Mouse (Mus musculus) hindbrain, embryonic 14.5 days (tissue): Measurements from ENCODE around the gene Polr2e. TPM values are rescaled to one million over a fixed set of nuclear protein-coding genes. Genes with fewer than 3 reads are reported as not detected.
"Not testable (repeated sequence)": the region's sequence is repeated elsewhere in the genome, so short reads cannot be mapped to it uniquely, and the experiment has no call there.

Experiments
- ATAC-seq: fragments of 200-750 bp; cut with Nextera tagmentation; 2 replicates; pipeline ENCODE4 v1.8.0; 2017; ENCODE audit warnings: moderate number of reproducible peaks, mild to moderate bottlenecking, moderate TSS enrichment, moderate library complexity; ENCODE audit not compliant: low FRiP score
- DNase-seq: peaks from one replicate; pipeline ENCODE4 v3.0.0-alpha.2; 2015; ENCODE audit warnings: low spot score
- H3K27ac ChIP-seq: fragments of 300-500 bp; sonication (generic); 2 replicates; pipeline ENCODE4 v1.5.1; 2014; ENCODE audit warnings: mild to moderate bottlenecking, moderate library complexity
- H3K27me3 ChIP-seq: fragments of 300-500 bp; sonication (generic); 2 replicates; pipeline ENCODE4 v1.6.1; 2014; ENCODE audit warnings: mild to moderate bottlenecking, low read length, mixed read lengths; ENCODE audit not compliant: control insufficient read depth, insufficient read depth
- H3K36me3 ChIP-seq: fragments of 300-500 bp; sonication (generic); replicated peaks from 2 replicates; pipeline ENCODE4 v1.6.1; 2014; ENCODE audit not compliant: control insufficient read depth, insufficient read depth
- H3K4me1 ChIP-seq: fragments of 300-500 bp; sonication (generic); replicated peaks from 2 replicates; pipeline ENCODE4 v1.6.1; 2014; ENCODE audit warnings: antibody characterized with exemption, low read length, mixed read lengths; ENCODE audit not compliant: control insufficient read depth, insufficient read depth
- H3K4me2 ChIP-seq: fragments of 300-500 bp; sonication (generic); replicated peaks from 2 replicates; pipeline ENCODE4 v1.6.1; 2014; ENCODE audit warnings: mild to moderate bottlenecking, moderate library complexity
- H3K4me3 ChIP-seq: fragments of 300-500 bp; sonication (generic); replicated peaks from 2 replicates; pipeline ENCODE4 v1.5.1; 2014; ENCODE audit warnings: mild to moderate bottlenecking, low read length
- H3K9ac ChIP-seq: fragments of 300-500 bp; sonication (generic); 2 replicates; pipeline ENCODE4 v1.6.1; 2014
- H3K9me3 ChIP-seq: fragments of 300-500 bp; sonication (generic); 2 replicates; pipeline ENCODE4 v1.6.1; 2016; ENCODE audit warnings: low read length; ENCODE audit not compliant: control insufficient read depth
- WGBS: fragments of 180-500 bp; shearing (Covaris S2); extraction: QIAGEN DNeasy Blood & Tissue Kit; methylation state at CpG from one replicate; pipeline ENCODE4 v1.1.7; 2014; 5-methylcytosine and 5-hydroxymethylcytosine counted together
- polyA plus RNA-seq: library from polyadenylated mRNA; unstranded; fragments of >200 nt; fragmentation: Nextera tagmentation; extraction: Ambion mirVana; gene quantifications from 2 replicates; pipeline ENCODE4 v1.2.1, GENCODE M21; 2014

The Polr2e gene
- polyA plus RNA-seq, 1 experiment from 2014 or later: 150 TPM

DNA sequence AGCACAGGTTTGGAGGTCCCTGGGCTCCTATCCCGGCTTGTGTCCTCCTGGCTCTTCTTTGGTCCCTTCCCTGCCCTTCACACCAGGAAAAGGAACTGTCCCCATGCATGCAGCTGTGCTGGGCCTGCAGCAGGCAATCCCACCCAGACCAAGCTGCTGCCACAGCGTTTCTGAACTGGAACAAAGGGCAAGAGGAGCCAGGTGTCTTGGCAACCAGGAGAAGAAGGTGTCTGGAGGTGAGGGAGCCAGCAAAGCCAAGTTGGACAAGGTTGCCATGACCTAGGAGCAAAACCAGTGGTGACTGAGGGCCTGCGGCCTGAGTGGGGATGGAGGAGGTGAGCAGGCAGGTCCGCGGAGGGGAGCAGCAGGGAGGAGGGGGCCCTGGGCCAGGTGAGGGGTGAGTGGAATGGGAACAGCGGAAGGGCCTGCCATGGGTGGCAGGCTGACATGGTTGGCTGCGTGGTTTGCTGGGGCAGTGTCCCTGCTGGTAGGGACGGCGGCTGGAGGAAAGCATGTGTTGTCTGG lies 7.5 kb upstream of the Polr2e start, which contains the start of gene Gpx4:
Gene Gpx4, plus strand, starts transcription at position 126 of the 525 bp plus-strand sequence.
- Histone ChIP-seq H3K4me1 (no peaks in the 10 kb centered on the region; the same call in 1 of the 2 replicates), H3K4me3 (no peak within 1 kb of the TSS), H3K9ac (no peak within 1 kb of the TSS), H3K36me3 (no peaks in the 10 kb centered on the region), H3K27ac (peak within 1 kb of the TSS; percentile 20; the same call in 1 of the 2 replicates), H3K9me3 (no peaks in the 10 kb centered on the region), H3K27me3 (no peaks in the 10 kb centered on the region), H3K4me2 (no peak within 1 kb of the TSS)
- DNase-seq: no peak
- 36% methylated on average over 9 of the region's 9 CpGs for WGBS
- ATAC-seq: no peak

DNA sequence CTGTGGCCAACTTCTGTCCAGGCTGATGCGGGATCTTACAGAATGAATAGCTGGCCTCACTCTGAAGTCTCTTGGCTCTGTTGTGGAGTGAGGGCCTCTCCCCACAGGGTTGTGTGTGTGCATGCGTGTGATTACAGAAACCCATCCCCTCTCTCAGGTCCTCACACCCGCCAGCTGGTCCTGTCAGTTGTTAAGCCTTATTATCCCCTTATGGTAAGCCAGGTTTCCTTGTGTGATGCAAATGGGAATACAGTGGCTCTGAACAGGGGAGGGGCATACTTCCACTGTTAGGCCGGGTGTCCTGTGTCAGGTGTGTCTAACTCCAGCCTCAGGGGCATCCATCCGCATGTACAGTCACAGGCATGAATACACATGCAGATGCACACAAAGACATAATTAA lies 6.2 kb upstream of the Polr2e start:
- H3K4me3 ChIP-seq: no peak overlapping the region
- DNase-seq (no peak), ATAC-seq (no peak)
- H3K4me1 ChIP-seq: no peaks in the 10 kb centered on the region; the same call in 1 of the 2 replicates
- H3K27me3 ChIP-seq: no peaks in the 10 kb centered on the region
- no peak overlapping the region for H3K4me2 ChIP-seq
- WGBS: 67% methylated on average over 5 of the region's 5 CpGs
- no peak overlapping the region for H3K9ac ChIP-seq
- H3K27ac ChIP-seq: no peak overlapping the region
- H3K36me3 ChIP-seq: no peaks in the 10 kb centered on the region
- no peaks in the 10 kb centered on the region for H3K9me3 ChIP-seq

DNA sequence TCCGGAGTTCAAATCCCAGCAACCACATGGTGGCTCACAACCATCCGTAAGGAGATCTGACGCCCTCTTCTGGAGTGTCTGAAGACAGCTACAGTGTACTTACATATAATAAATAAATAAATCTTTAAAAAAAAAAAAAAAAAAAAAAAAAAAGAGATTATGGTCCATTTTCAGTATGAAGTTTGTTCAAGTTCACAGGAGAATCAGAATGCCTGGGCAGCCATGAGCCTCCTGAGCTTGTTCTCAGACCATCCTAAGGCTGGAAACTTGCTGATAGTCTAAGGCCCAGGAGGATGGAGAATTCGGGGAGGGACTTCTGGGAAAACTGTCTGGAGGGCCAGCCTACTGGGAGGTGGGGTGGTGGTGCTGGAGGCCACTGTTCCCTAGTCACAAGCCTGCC lies 5.8 kb upstream of the Polr2e start:
- not testable (repeated sequence) for DNase-seq, H3K36me3 ChIP-seq, H3K9ac ChIP-seq, H3K4me3 ChIP-seq, H3K4me2 ChIP-seq, H3K27me3 ChIP-seq, H3K4me1 ChIP-seq, H3K27ac ChIP-seq, H3K9me3 ChIP-seq, ATAC-seq
- WGBS: 81% methylated on average over 2 of the region's 4 CpGs

- no peak overlapping the region for H3K4me2 ChIP-seq
- 0 out of 2 replicates have a peak overlapping the region, but pooled peaks have one; percentile 16 for H3K9ac ChIP-seq
- peaks cover 4% of the 10 kb centered on the region; the same call in 1 of the 2 replicates for H3K4me1 ChIP-seq
- H3K27me3 ChIP-seq: no peaks in the 10 kb centered on the region
- DNase-seq: no peak
- no peaks in the 10 kb centered on the region for H3K9me3 ChIP-seq
- no peak for ATAC-seq
- H3K27ac ChIP-seq: 0 out of 2 replicates have a peak overlapping the region, but pooled peaks have one; percentile 20
- H3K36me3 ChIP-seq: no peaks in the 10 kb centered on the region
- WGBS: 10% methylated on average over 4 of the region's 4 CpGs
- H3K4me3 ChIP-seq: no peak overlapping the region
These were observed 4.5 kb upstream of the Polr2e start for GRCm38 (mm10) chr10:80044087-80044486.

DNA sequence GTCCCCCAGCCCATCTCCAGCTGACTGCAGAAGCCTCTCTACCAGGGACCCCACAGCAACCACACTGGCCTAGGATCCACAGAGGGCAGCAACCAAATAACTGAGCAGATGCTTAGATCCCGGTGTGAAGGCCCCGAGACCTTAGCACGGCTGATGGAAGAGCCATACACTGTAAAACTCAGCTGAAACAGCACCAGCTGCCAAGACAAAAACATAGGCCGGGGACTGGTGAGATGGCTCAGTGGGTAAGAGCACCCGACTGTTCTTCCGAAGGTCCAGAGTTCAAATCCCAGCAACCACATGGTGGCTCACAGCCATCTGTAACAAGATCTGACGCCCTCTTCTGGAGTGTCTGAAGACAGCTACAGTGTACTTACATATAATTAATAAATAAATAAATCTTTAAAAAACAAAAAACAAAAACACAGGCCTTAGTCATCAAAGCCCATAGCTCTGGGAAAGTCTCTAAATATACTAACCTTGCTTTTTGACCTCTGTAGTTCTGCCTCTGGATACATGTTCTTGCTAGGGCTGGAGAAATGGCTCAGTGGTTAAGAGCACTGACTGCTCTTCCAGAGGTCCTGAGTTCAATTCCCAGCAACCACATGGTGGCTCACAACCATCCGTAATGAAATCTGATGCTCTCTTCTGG lies 1.9 kb upstream of the Polr2e start:
- not testable (repeated sequence) for H3K9ac ChIP-seq, H3K9me3 ChIP-seq, H3K27ac ChIP-seq, H3K4me2 ChIP-seq, ATAC-seq, H3K27me3 ChIP-seq, DNase-seq, H3K4me3 ChIP-seq
- Histone ChIP-seq H3K4me1 (peaks cover 14% of the 10 kb centered on the region), H3K36me3 (peaks cover 20% of the 10 kb centered on the region)
- WGBS: 87% methylated on average over 8 of the region's 8 CpGs

DNA sequence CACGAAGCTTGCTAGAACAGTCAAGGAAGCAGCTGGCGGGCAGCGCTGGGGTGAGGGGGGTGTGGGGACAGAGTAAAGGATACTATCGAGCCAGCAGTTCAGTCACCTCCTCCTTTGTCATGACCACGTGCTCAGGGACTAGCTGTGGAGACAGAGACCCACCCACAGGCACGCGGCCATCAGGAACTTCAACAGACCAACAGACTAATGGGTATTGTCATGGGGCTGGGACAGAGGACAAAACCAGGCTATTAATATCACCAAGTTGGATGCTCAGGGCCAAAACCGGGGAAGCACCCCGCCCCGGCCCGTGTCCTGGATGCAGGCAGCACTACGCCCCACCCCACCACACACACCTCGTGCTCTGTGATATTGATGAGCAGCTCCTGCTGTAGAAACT lies 2.8 kb downstream of the Polr2e start:
- ATAC-seq: no peak
- Histone ChIP-seq H3K4me3 (no peak overlapping the region), H3K9ac (no peak overlapping the region), H3K9me3 (no peaks in the 10 kb centered on the region), H3K4me2 (no peak overlapping the region), H3K27ac (no peak overlapping the region), H3K27me3 (no peaks in the 10 kb centered on the region), H3K36me3 (peaks cover 41% of the 10 kb centered on the region), H3K4me1 (peaks cover 14% of the 10 kb centered on the region)
- DNase-seq: no peak
- WGBS: 96% methylated on average over 13 of the region's 13 CpGs

- H3K4me2 ChIP-seq: no peak overlapping the region
- H3K4me1 ChIP-seq: peaks cover 14% of the 10 kb centered on the region
- DNase-seq (no peak), ATAC-seq (no peak)
- peaks cover 41% of the 10 kb centered on the region for H3K36me3 ChIP-seq
- no peaks in the 10 kb centered on the region for H3K9me3 ChIP-seq
- H3K9ac ChIP-seq: no peak overlapping the region
- H3K4me3 ChIP-seq: no peak overlapping the region
- 93% methylated on average over 5 of the region's 5 CpGs for WGBS
- no peak overlapping the region for H3K27ac ChIP-seq
- no peaks in the 10 kb centered on the region for H3K27me3 ChIP-seq
These were observed 3.9 kb downstream of the Polr2e start for GRCm38 (mm10) chr10:80035686-80036085.

DNA sequence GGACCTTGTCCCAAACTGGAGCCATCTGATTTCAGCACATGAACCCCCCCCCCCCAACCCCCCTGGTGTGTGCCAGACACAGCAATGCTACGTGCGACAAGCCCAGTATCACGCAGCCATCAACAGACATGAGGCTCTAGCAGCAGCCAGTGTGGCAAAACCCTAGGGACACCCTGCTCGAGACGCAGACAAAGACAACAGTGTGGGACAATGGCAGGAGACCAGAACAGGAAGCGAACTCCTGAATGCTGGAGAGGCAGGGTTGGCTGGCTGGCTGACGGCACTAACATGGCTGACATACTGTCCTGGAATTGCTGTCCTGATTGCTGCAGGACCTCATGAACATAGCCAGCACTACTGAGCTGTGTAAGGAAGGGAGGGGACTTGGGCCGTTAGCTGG lies 4.4 kb downstream of the Polr2e start:
- ATAC-seq (no peak), DNase-seq (no peak)
- H3K27me3 ChIP-seq: no peaks in the 10 kb centered on the region
- H3K9me3 ChIP-seq: no peaks in the 10 kb centered on the region
- H3K27ac ChIP-seq: no peak overlapping the region
- H3K36me3 ChIP-seq: peaks cover 41% of the 10 kb centered on the region
- no peak overlapping the region for H3K4me2 ChIP-seq
- WGBS: 62% methylated on average over 8 of the region's 8 CpGs
- H3K4me3 ChIP-seq: no peak overlapping the region
- H3K9ac ChIP-seq: no peak overlapping the region
- H3K4me1 ChIP-seq: peaks cover 14% of the 10 kb centered on the region

- no peak for ATAC-seq
- no peak overlapping the region for H3K27ac ChIP-seq
- DNase-seq: peak; percentile 30
These were observed 5.8 kb downstream of the Polr2e start for GRCm38 (mm10) chr10:80033511-80034391.

More at GRCm38 (mm10) chr10:80033511-80034391, 5.8 kb downstream of the Polr2e start:
- no peaks in the 10 kb centered on the region for H3K9me3 ChIP-seq
- WGBS: 51% methylated on average over 9 of the region's 9 CpGs
- H3K4me3 ChIP-seq: no peak overlapping the region
- H3K9ac ChIP-seq: no peak overlapping the region
- H3K27me3 ChIP-seq: no peaks in the 10 kb centered on the region
- no peak overlapping the region for H3K4me2 ChIP-seq
- peaks cover 41% of the 10 kb centered on the region for H3K36me3 ChIP-seq
- H3K4me1 ChIP-seq: peaks cover 7% of the 10 kb centered on the region
